ENCODE assay signal across 9 mouse cellular contexts in the genomic region with DNA sequence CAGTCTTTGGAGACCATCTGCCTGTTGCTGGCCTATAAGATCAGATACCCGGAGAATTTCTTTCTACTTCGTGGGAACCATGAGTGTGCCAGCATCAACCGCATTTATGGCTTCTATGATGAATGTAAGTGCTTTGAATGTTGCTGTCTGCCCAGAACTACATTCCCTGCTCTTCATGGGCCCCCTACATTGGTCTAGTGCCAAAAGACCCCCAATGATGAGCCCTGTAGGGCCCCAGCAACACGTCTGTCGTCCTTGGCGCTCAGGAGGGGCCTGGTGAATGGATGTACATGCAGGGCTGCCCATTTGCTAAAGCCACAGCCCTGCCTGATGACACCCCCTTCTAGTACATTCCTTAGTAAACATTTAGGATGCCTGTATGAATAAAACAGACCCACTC. TPM values are rescaled to one million over a fixed set of nuclear protein-coding genes. Genes with fewer than 3 reads are reported as not detected.
DNase-seq lines count a peak whose midpoint lies in the region; ATAC-seq and TF ChIP-seq lines count a peak whose summit lies in the region.
"Had no signal": no experiment of that assay in that cellular context is flagged by ENCODE, and none has a peak within 500 bp of the region (broad histone marks: within the 10 kb centered on the region; RNA-seq: fewer than 3 reads in every experiment).

No protein-coding gene starts in this region.

- no peak for TF ChIP-seq EP300 in liver, embryonic 14.5 days (IDR thresholded peaks at IDR 0.05; ENCODE audit: low read depth)

- 54% methylated on average over 6 of the region's 6 CpGs for WGBS in forebrain, embryonic 16.5 days
- WGBS in liver, embryonic 14.5 days (ENCODE audit: insufficient replicate concordance) = 52% methylated on average over 6 of the region's 6 CpGs

- TF ChIP-seq CTCF in E14TG2a.4 (conservative IDR thresholded peaks at IDR 0.05; ENCODE audit: low read length) = no peak
- no peak for TF ChIP-seq CTCF in liver, embryonic 14.5 days (IDR thresholded peaks at IDR 0.05; ENCODE audit: low read depth)

- no peak overlapping the region for H3K27ac ChIP-seq in forebrain, embryonic 16.5 days (ENCODE audit: low read length)
- H3K27ac ChIP-seq in liver, embryonic 14.5 days = peak overlapping the region; percentile 60

- peaks cover 54% of the 10 kb centered on the region for H3K36me3 ChIP-seq in E14TG2a.4 (ENCODE audit: insufficient read depth, low read length)
- peaks cover 18% of the 10 kb centered on the region for H3K36me3 ChIP-seq in forebrain, embryonic 16.5 days (ENCODE audit: control insufficient read depth, insufficient read depth)
- H3K36me3 ChIP-seq in liver, embryonic 14.5 days (replicated peaks; ENCODE audit: control insufficient read depth, insufficient read depth, low read depth) = peaks cover 46% of the 10 kb centered on the region

- peak overlapping the region; percentile 97 for H3K4me2 ChIP-seq in forebrain, embryonic 16.5 days (ENCODE audit: low read length)
- H3K4me2 ChIP-seq in liver, embryonic 14.5 days (ENCODE audit: low read depth) = peak overlapping the region; percentile 77

- no peaks in the 10 kb centered on the region for H3K9me3 ChIP-seq in E14TG2a.4 (ENCODE audit: low read length)
- no peaks in the 10 kb centered on the region for H3K9me3 ChIP-seq in forebrain, embryonic 16.5 days (ENCODE audit: control insufficient read depth, low read length)
- no peaks in the 10 kb centered on the region for H3K9me3 ChIP-seq in liver, embryonic 14.5 days (ENCODE audit: control insufficient read depth, low read length)

- DNase-seq in heart, adult 11 months = peak; percentile 93
- no peak for DNase-seq in heart, postnatal 14 days
- no peak for DNase-seq in liver, embryonic 14.5 days (ENCODE audit: low read depth in 3 of 3, low spot score in 3 of 3)
- no peak for DNase-seq in layer of hippocampus, adult 18-20 months (ENCODE audit: low spot score in 2 of 2)
- no peak for DNase-seq in ovary, postnatal 14 days (ENCODE audit: low spot score)
- no peak for DNase-seq in adrenal gland, postnatal 10 days
- DNase-seq: cerebellum, adult 18-20 months had no signal

- intact Hi-C loops in heart, postnatal 14 days (cut with DNase I) = no loop called here

- H3K27me3 ChIP-seq in E14TG2a.4 (ENCODE audit: insufficient read depth, low read length) = no peaks in the 10 kb centered on the region
- no peaks in the 10 kb centered on the region for H3K27me3 ChIP-seq in forebrain, embryonic 16.5 days (replicated peaks; ENCODE audit: control insufficient read depth, insufficient read depth, low read length)
- H3K27me3 ChIP-seq in liver, embryonic 14.5 days (ENCODE audit: control insufficient read depth, insufficient read depth, low read length) = no peaks in the 10 kb centered on the region

- H3K9ac ChIP-seq in forebrain, embryonic 16.5 days (replicated peaks; ENCODE audit: low read depth, low read length) = peak overlapping the region; percentile 91
- peak overlapping the region; percentile 91 for H3K9ac ChIP-seq in liver, embryonic 14.5 days (replicated peaks)

- no peak for ATAC-seq in forebrain, embryonic 16.5 days
- ATAC-seq in liver, embryonic 14.5 days (ENCODE audit: insufficient read depth) = no peak

- H3K4me3 ChIP-seq in E14TG2a.4 (replicated peaks; ENCODE audit: low read length) = peak overlapping the region; percentile 98
- H3K4me3 ChIP-seq in forebrain, embryonic 16.5 days (replicated peaks; ENCODE audit: low read length) = peak overlapping the region; percentile 67
- peak overlapping the region; percentile 85 to 89 for H3K4me3 ChIP-seq in liver, embryonic 14.5 days (ENCODE audit: insufficient read depth in 1 of 2, low read depth in 2 of 2, low read length in 2 of 2)

- H3K4me1 ChIP-seq in E14TG2a.4 (replicated peaks; ENCODE audit: low read depth, low read length) = peaks cover 89% of the 10 kb centered on the region
- H3K4me1 ChIP-seq in forebrain, embryonic 16.5 days (replicated peaks; ENCODE audit: control insufficient read depth, insufficient read depth, low read length) = peaks cover 29% of the 10 kb centered on the region
- peaks cover 14 to 24% of the 10 kb centered on the region in 2 experiments for H3K4me1 ChIP-seq in liver, embryonic 14.5 days (replicated peaks; ENCODE audit: control insufficient read depth in 2 of 2, insufficient read depth in 2 of 2, low read length in 1 of 2)

RNA-seq across cellular contexts. Expression of a gene that starts 1.3 kb away (rescaled TPM):
- total RNA-seq in heart, postnatal 14 days (2021) = 100 to 1,000 TPM; 368 to 404 TPM
- polyA plus RNA-seq in forebrain, embryonic 16.5 days (2015; fragmentation: Nextera tagmentation; extraction: Ambion mirVana) = 551 and 574 TPM in 2 replicates
- 203 and 214 TPM in 2 replicates for polyA plus RNA-seq in liver, embryonic 14.5 days (2012; rRNA removed)
- polyA plus RNA-seq in liver, embryonic 14.5 days (2014; fragmentation: Nextera tagmentation; extraction: Ambion mirVana) = 432 and 447 TPM in 2 replicates
- total RNA-seq in layer of hippocampus, adult 18-20 months (2021) = 100 to 1,000 TPM; 268 TPM
- 100 to 1,000 TPM; 411 to 414 TPM for total RNA-seq in adrenal gland, postnatal 10 days (2021)

RNA-seq across cellular contexts. Expression of a gene that starts 2.0 kb away (rescaled TPM):
- 1 to 10 TPM; 4.0 to 7.5 TPM for total RNA-seq in heart, postnatal 14 days (2021)
- polyA plus RNA-seq in forebrain, embryonic 16.5 days (2015; fragmentation: Nextera tagmentation; extraction: Ambion mirVana) = 0.29 and 0.42 TPM in 2 replicates
- polyA plus RNA-seq in liver, embryonic 14.5 days (2012; rRNA removed) = 2.6 TPM in 2 replicates
- 2.5 and 4.0 TPM in 2 replicates for polyA plus RNA-seq in liver, embryonic 14.5 days (2014; fragmentation: Nextera tagmentation; extraction: Ambion mirVana)
- 1 to 10 TPM in 1 of 2 experiments, under 1 TPM in 1; 0.52 to 1.0 TPM for total RNA-seq in layer of hippocampus, adult 18-20 months (2021)
- total RNA-seq in adrenal gland, postnatal 10 days (2021) = 1 to 10 TPM; 4.2 to 6.6 TPM

RNA-seq across cellular contexts. Expression of a gene that starts 8.3 kb away (rescaled TPM):
- 1 to 10 TPM; 4.7 to 5.0 TPM for total RNA-seq in heart, postnatal 14 days (2021)
- 22.6 and 26.1 TPM in 2 replicates for polyA plus RNA-seq in forebrain, embryonic 16.5 days (2015; fragmentation: Nextera tagmentation; extraction: Ambion mirVana)
- polyA plus RNA-seq in liver, embryonic 14.5 days (2012; rRNA removed) = 20.8 and 21.4 TPM in 2 replicates
- polyA plus RNA-seq in liver, embryonic 14.5 days (2014; fragmentation: Nextera tagmentation; extraction: Ambion mirVana) = 14.3 and 16.8 TPM in 2 replicates
- total RNA-seq in layer of hippocampus, adult 18-20 months (2021) = 1 to 10 TPM; 7.9 to 9.6 TPM
- total RNA-seq in adrenal gland, postnatal 10 days (2021) = 10 to 100 TPM in 1 of 2 experiments, 1 to 10 TPM in 1; 7.4 to 10.8 TPM

RNA-seq across cellular contexts. Expression of a gene that starts 17.9 kb away (rescaled TPM):
- 10 to 100 TPM; 36.1 to 43.3 TPM for total RNA-seq in heart, postnatal 14 days (2021)
- 2.8 and 4.1 TPM in 2 replicates for polyA plus RNA-seq in forebrain, embryonic 16.5 days (2015; fragmentation: Nextera tagmentation; extraction: Ambion mirVana)
- polyA plus RNA-seq in liver, embryonic 14.5 days (2012; rRNA removed) = 0.32 and 0.44 TPM in 2 replicates
- polyA plus RNA-seq in liver, embryonic 14.5 days (2014; fragmentation: Nextera tagmentation; extraction: Ambion mirVana) = 0.18 and 0.71 TPM in 2 replicates
- total RNA-seq in layer of hippocampus, adult 18-20 months (2021) = 1 to 10 TPM; 6.3 to 7.1 TPM
- 1 to 10 TPM; 4.8 to 8.8 TPM for total RNA-seq in adrenal gland, postnatal 10 days (2021)

RNA-seq across cellular contexts. Expression of a gene that starts 20.9 kb away (rescaled TPM):
- total RNA-seq in heart, postnatal 14 days (2021) = 1 to 10 TPM; 1.6 to 2.0 TPM
- polyA plus RNA-seq in forebrain, embryonic 16.5 days (2015; fragmentation: Nextera tagmentation; extraction: Ambion mirVana) = 0.40 and 0.49 TPM in 2 replicates
- 1.1 TPM in 2 replicates for polyA plus RNA-seq in liver, embryonic 14.5 days (2012; rRNA removed)
- polyA plus RNA-seq in liver, embryonic 14.5 days (2014; fragmentation: Nextera tagmentation; extraction: Ambion mirVana) = 0.42 and 0.43 TPM in 2 replicates
- under 1 TPM; 0.38 to 0.57 TPM for total RNA-seq in layer of hippocampus, adult 18-20 months (2021)
- 1 to 10 TPM; 8.3 to 9.8 TPM for total RNA-seq in adrenal gland, postnatal 10 days (2021)
